Mouse (Mus musculus) MEL (cell line): ENCODE measurements around the gene 1700014D04Rik. TPM values are rescaled to one million over a fixed set of nuclear protein-coding genes. Genes with fewer than 3 reads are reported as not detected.

Experiments
- DNase-seq: peaks from one replicate; pipeline ENCODE4 v3.0.0; 2011; ENCODE audit warnings: low read depth, low spot score
- H3K27ac ChIP-seq: 2 replicates; pipeline ENCODE4 v1.5.1; 2012; ENCODE audit warnings: low read depth, mild to moderate bottlenecking, control low read depth, low read length, moderate library complexity; ENCODE audit not compliant: control insufficient read depth
- H3K27me3 ChIP-seq, 2 experiments: fragments of 150-350 bp in 1 of 2; sonication (generic) in 1 of 2; 2 replicates each; pipeline ENCODE4 v1.6.1; 2012; ENCODE audit warnings: low read length in 2 of 2, mild to moderate bottlenecking in 2 of 2, improper control_type of control experiment in 1 of 2, moderate library complexity in 1 of 2; ENCODE audit not compliant: insufficient read depth in 2 of 2, control insufficient read depth in 1 of 2
- H3K36me3 ChIP-seq, 2 experiments: 2 replicates each; pipeline ENCODE4 v1.6.1; 2012 to 2014; ENCODE audit warnings: low read length in 2 of 2, improper control_type of control experiment in 1 of 2, inconsistent platforms in 1 of 2, mild to moderate bottlenecking in 1 of 2; ENCODE audit not compliant: insufficient read depth in 2 of 2, control insufficient read depth in 1 of 2
- H3K4me1 ChIP-seq, 2 experiments: fragments of 150-350 bp in 1 of 2; sonication (generic) in 1 of 2; 2 replicates each; pipeline ENCODE4 v1.6.1; 2012; ENCODE audit warnings: low read length in 2 of 2, improper control_type of control experiment in 1 of 2, mild to moderate bottlenecking in 1 of 2; ENCODE audit not compliant: insufficient read depth in 2 of 2, control insufficient read depth in 1 of 2
- H3K4me3 ChIP-seq, 2 experiments: fragments of 150-350 bp in 1 of 2; sonication (generic) in 1 of 2; 2 replicates each; pipeline ENCODE4 v1.5.1; 2012; ENCODE audit warnings: low read depth in 2 of 2, low read length in 2 of 2, mild to moderate bottlenecking in 2 of 2, moderate library complexity in 2 of 2, control low read depth in 1 of 2, improper control_type of control experiment in 1 of 2; ENCODE audit not compliant: control insufficient read depth in 1 of 2, insufficient read depth in 1 of 2
- H3K79me2 ChIP-seq: 2 replicates; pipeline ENCODE4 v1.6.1; 2012; ENCODE audit warnings: mild to moderate bottlenecking, low read length, moderate library complexity; ENCODE audit not compliant: control insufficient read depth, poor library complexity, insufficient read depth
- H3K9ac ChIP-seq: 2 replicates; pipeline ENCODE4 v1.6.1; 2012; ENCODE audit warnings: low read depth, mild to moderate bottlenecking, control low read depth, low read length, moderate library complexity; ENCODE audit not compliant: control insufficient read depth, poor library complexity, severe bottlenecking
- H3K9me3 ChIP-seq: fragments of 150-350 bp; sonication (generic); replicated peaks from 2 replicates; pipeline ENCODE4 v1.6.1; 2012; ENCODE audit warnings: mild to moderate bottlenecking, low read length, improper control_type of control experiment, moderate library complexity; ENCODE audit not compliant: insufficient read depth
- CHD1 ChIP-seq: IDR thresholded peaks from 2 replicates; pipeline ENCODE4 v1.6.1; 2012; ENCODE audit warnings: low read depth, mild to moderate bottlenecking, inconsistent platforms, low read length, improper control_type of control experiment
- CHD2 ChIP-seq: IDR thresholded peaks from 2 replicates; pipeline ENCODE4 v1.6.1; 2011; ENCODE audit warnings: low read length, improper control_type of control experiment
- CTCF ChIP-seq, 3 experiments: IDR thresholded peaks in 2 of 3; conservative IDR thresholded peaks in 1 of 3; 2 replicates each; pipeline ENCODE4 v1.5.1; 2011 to 2012; ENCODE audit warnings: low read length in 3 of 3, low read depth in 2 of 3, mild to moderate bottlenecking in 2 of 3, improper control_type of control experiment in 1 of 3, inconsistent platforms in 1 of 3, mixed read lengths in 1 of 3, moderate library complexity in 1 of 3; ENCODE audit not compliant: control insufficient read depth in 1 of 3, insufficient read depth in 1 of 3, poor library complexity in 1 of 3, severe bottlenecking in 1 of 3
- ELF1 ChIP-seq: IDR thresholded peaks from 2 replicates; pipeline ENCODE4 v1.6.1; 2014; ENCODE audit warnings: low read depth, mild to moderate bottlenecking, inconsistent platforms, low read length, improper control_type of control experiment, moderate library complexity
- ETS1 ChIP-seq: IDR thresholded peaks from 2 replicates; pipeline ENCODE4 v1.6.1; 2012; ENCODE audit warnings: low read depth, mild to moderate bottlenecking, inconsistent platforms, low read length, improper control_type of control experiment, moderate library complexity
- GABPA ChIP-seq: IDR thresholded peaks from 2 replicates; pipeline ENCODE4 v1.6.1; 2012; ENCODE audit warnings: low read depth, mild to moderate bottlenecking, inconsistent platforms, low read length, improper control_type of control experiment, moderate library complexity
- GATA1 ChIP-seq: IDR thresholded peaks from 2 replicates; pipeline ENCODE4 v1.6.1; 2011; ENCODE audit warnings: low read depth, low read length, improper control_type of control experiment
- HCFC1 ChIP-seq: IDR thresholded peaks from 2 replicates; pipeline ENCODE4 v1.6.1; 2012; ENCODE audit warnings: low read depth, mild to moderate bottlenecking, inconsistent platforms, low read length, improper control_type of control experiment, moderate library complexity
- JUND ChIP-seq: IDR thresholded peaks from 2 replicates; pipeline ENCODE4 v1.6.1; 2011; ENCODE audit warnings: low read depth, mild to moderate bottlenecking, improper control_type of control experiment, low read length
- MAFK ChIP-seq: IDR thresholded peaks from 2 replicates; pipeline ENCODE4 v1.6.1; 2011; ENCODE audit warnings: low read depth, mild to moderate bottlenecking, low read length, improper control_type of control experiment, borderline replicate concordance
- MAX ChIP-seq: IDR thresholded peaks from 2 replicates; pipeline ENCODE4 v1.6.1; 2011; ENCODE audit warnings: low read length, improper control_type of control experiment
- MEF2A ChIP-seq: IDR thresholded peaks from 2 replicates; pipeline ENCODE4 v1.6.1; 2014; ENCODE audit warnings: low read depth, mild to moderate bottlenecking, inconsistent platforms, low read length, improper control_type of control experiment; ENCODE audit not compliant: poor library complexity, insufficient replicate concordance, severe bottlenecking; ENCODE audit errors: extremely low read depth
- MXI1 ChIP-seq: IDR thresholded peaks from 2 replicates; pipeline ENCODE4 v1.6.1; 2011; ENCODE audit warnings: mild to moderate bottlenecking, low read depth, low read length, improper control_type of control experiment
- MYB ChIP-seq: IDR thresholded peaks from 2 replicates; pipeline ENCODE4 v1.6.1; 2011; ENCODE audit warnings: mild to moderate bottlenecking, low read depth, low read length, improper control_type of control experiment
- MYC ChIP-seq: IDR thresholded peaks from 2 replicates; pipeline ENCODE4 v1.6.1; 2011; ENCODE audit warnings: low read depth, mild to moderate bottlenecking, low read length, improper control_type of control experiment, moderate library complexity
- NRF1 ChIP-seq: IDR thresholded peaks from 2 replicates; pipeline ENCODE4 v1.6.1; 2014; ENCODE audit warnings: low read depth, mild to moderate bottlenecking, inconsistent platforms, low read length, improper control_type of control experiment, moderate library complexity; ENCODE audit not compliant: poor library complexity, insufficient read depth, severe bottlenecking
- RCOR1 ChIP-seq: IDR thresholded peaks from 2 replicates; pipeline ENCODE4 v1.6.1; 2012; ENCODE audit warnings: low read depth, mild to moderate bottlenecking, inconsistent platforms, low read length, improper control_type of control experiment
- SIN3A ChIP-seq: IDR thresholded peaks from 2 replicates; pipeline ENCODE4 v1.6.1; 2012; ENCODE audit warnings: low read length, improper control_type of control experiment, inconsistent platforms
- SMC3 ChIP-seq: IDR thresholded peaks from 2 replicates; pipeline ENCODE4 v1.6.1; 2011; ENCODE audit warnings: low read depth, low read length, improper control_type of control experiment
- TAL1 ChIP-seq: IDR thresholded peaks from 2 replicates; pipeline ENCODE4 v1.6.1; 2012; ENCODE audit warnings: mild to moderate bottlenecking, inconsistent platforms, low read length, moderate library complexity, mixed read lengths
- TCF12 ChIP-seq: IDR thresholded peaks from 2 replicates; pipeline ENCODE4 v1.6.1; 2014; ENCODE audit warnings: low read depth, mild to moderate bottlenecking, inconsistent platforms, low read length, improper control_type of control experiment, moderate library complexity
- ZC3H11A ChIP-seq: IDR thresholded peaks from 2 replicates; pipeline ENCODE4 v1.6.1; 2012; ENCODE audit warnings: low read depth, mild to moderate bottlenecking, inconsistent platforms, low read length, improper control_type of control experiment
- ZKSCAN1 ChIP-seq: IDR thresholded peaks from 2 replicates; pipeline ENCODE4 v1.6.1; 2012; ENCODE audit warnings: low read depth, mild to moderate bottlenecking, inconsistent platforms, low read length, improper control_type of control experiment, moderate library complexity
- polyA plus RNA-seq, 2 experiments: library from polyadenylated mRNA; stranded (reverse) in 1 of 2; unstranded in 1 of 2; fragments of >175 nt in 1 of 2; fragments of >200 nt in 1 of 2; gene quantifications; 2 replicates each; pipeline versions ENCODE4 v1.2.1 to v1.2.4; 2012; ENCODE audit warnings: low replicate concordance in 2 of 2, low read depth in 1 of 2; ENCODE audit not compliant: insufficient read length in 2 of 2, insufficient read depth in 1 of 2, missing spikeins in 1 of 2
- total RNA-seq: library from RNA; depleted of rRNA; stranded (reverse); fragments of 300-350 nt; gene quantifications from 2 replicates; pipeline ENCODE4 v1.2.3, GENCODE M21; 2012

The 1700014D04Rik gene
- total and polyA plus RNA-seq, 3 experiments: 0.06 TPM; not detected in 2

DNA sequence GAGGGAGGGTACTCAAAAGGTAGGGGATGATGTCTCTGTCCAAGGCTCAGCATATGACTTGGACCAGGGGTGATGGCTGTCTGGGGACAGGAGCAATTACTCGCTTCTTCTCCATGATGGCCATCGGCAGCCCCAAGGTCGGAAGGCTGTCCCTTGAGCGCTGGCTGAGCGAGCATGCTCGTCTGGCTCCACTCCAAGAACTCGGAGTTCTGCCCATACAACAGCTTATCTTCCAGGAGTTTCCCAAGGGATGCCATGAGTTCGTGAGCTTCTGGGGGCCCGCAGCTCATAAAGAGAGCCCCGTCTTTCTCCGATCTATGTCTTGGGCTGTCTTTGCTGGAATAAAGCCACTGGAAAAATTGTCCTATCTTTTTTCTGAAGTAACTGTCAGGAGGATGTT lies 5.5 kb downstream of the 1700014D04Rik start:
- DNase-seq: no peak
- no peak for TF ChIP-seq ETS1
- TF ChIP-seq SMC3: no peak
- TF ChIP-seq JUND: no peak
- no peak for TF ChIP-seq MXI1
- no peak for TF ChIP-seq TCF12
- no peak for TF ChIP-seq MAX
- no peak for TF ChIP-seq GATA1
- TF ChIP-seq GABPA: no peak
- TF ChIP-seq RCOR1: no peak
- TF ChIP-seq MYC: no peak
- no peak for TF ChIP-seq MAFK
- no peak for TF ChIP-seq HCFC1
- no peak for TF ChIP-seq CHD2
- no peak for TF ChIP-seq CTCF (IDR thresholded peaks at IDR 0.05 in 2 of 3, conservative IDR thresholded peaks at IDR 0.05 in 1 of 3; ENCODE audit: control insufficient read depth in 1 of 3, insufficient read depth in 1 of 3, low read depth in 2 of 3, low read length in 3 of 3, poor library complexity in 1 of 3, severe bottlenecking in 1 of 3)
- no peak for TF ChIP-seq ZKSCAN1
- TF ChIP-seq NRF1: no peak
- no peak for TF ChIP-seq TAL1
- Histone ChIP-seq H3K79me2 (no peaks in the 10 kb centered on the region), H3K4me3 (no peak overlapping the region), H3K4me1 (no peaks in the 10 kb centered on the region), H3K27me3 (no peaks in the 10 kb centered on the region), H3K9me3 (no peaks in the 10 kb centered on the region), H3K9ac (no peak overlapping the region), H3K36me3 (no peaks in the 10 kb centered on the region), H3K27ac (no peak overlapping the region)

DNA sequence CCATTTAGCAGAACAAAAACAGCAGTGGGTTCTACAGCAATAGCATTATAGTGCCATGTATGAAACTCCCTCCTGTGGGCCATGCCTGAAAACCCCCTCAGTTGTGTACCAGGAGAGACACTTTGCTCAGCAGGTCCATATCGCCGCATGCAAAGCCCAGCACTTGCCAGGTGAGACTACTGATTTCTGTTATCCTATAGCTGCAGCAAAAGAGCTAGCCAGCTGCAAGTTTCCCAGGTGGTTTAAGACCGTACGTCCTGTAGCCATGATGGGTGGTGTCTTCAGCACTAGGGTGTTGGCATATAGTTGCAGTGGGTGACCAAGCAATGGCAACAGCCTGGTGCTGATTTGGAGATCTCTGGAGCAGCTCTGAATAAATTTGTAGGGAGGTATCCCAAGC lies 7.2 kb downstream of the 1700014D04Rik start:
- no peak for DNase-seq
- H3K9me3 ChIP-seq: no peaks in the 10 kb centered on the region
- peaks cover 0 to 6% of the 10 kb centered on the region in 2 experiments; a peak in 2 of 4 replicates for H3K36me3 ChIP-seq
- H3K9ac ChIP-seq: no peak overlapping the region
- no peaks in the 10 kb centered on the region for H3K79me2 ChIP-seq
- H3K4me1 ChIP-seq: peaks cover 0 to 4% of the 10 kb centered on the region in 2 experiments; a peak in 1 of 4 replicates
- TF ChIP-seq CHD1 (no peak), NRF1 (no peak), CTCF (IDR thresholded peaks at IDR 0.05 in 2 of 3, conservative IDR thresholded peaks at IDR 0.05 in 1 of 3; ENCODE audit: control insufficient read depth in 1 of 3, insufficient read depth in 1 of 3, low read depth in 2 of 3, low read length in 3 of 3, poor library complexity in 1 of 3, severe bottlenecking in 1 of 3) (no peak), GABPA (no peak), MEF2A (no peak), MXI1 (no peak), MYB (no peak), SIN3A (no peak), ZC3H11A (no peak), RCOR1 (no peak), ELF1 (no peak)
- no peak overlapping the region for H3K27ac ChIP-seq
- no peaks in the 10 kb centered on the region for H3K27me3 ChIP-seq
- no peak overlapping the region for H3K4me3 ChIP-seq
